In genomic region chr12:116585001-116585400, GRCm38 (mm10) we compare ENCODE assay signal across 7 mouse cellular contexts.
DNase-seq lines count a peak whose midpoint lies in the region; ATAC-seq and TF ChIP-seq lines count a peak whose summit lies in the region.

No protein-coding gene starts in this region.

- no peak for TF ChIP-seq POLR2A in limb, embryonic 14.5 days (IDR thresholded peaks at IDR 0.05; ENCODE audit: borderline replicate concordance, extremely low read depth, insufficient read depth, insufficient read length)

- WGBS in limb, embryonic 14.5 days, result 15% methylated on average over 5 of the region's 5 CpGs
- WGBS in heart, embryonic 12.5 days, result 9% methylated on average over 5 of the region's 5 CpGs

- H3K9ac ChIP-seq in limb, embryonic 14.5 days (ENCODE audit: low read depth, low read length, severe bottlenecking), result no peak overlapping the region
- no peak overlapping the region for H3K9ac ChIP-seq in heart, embryonic 12.5 days

- no peaks in the 10 kb centered on the region for H3K4me1 ChIP-seq in limb, embryonic 14.5 days (ENCODE audit: control insufficient read depth, insufficient read depth, low read length)
- peaks cover 18% of the 10 kb centered on the region; the same call in 1 of the 2 replicates for H3K4me1 ChIP-seq in heart, embryonic 12.5 days (replicated peaks)

- intact Hi-C loops in left cerebral cortex, adult 2 months (cut with DNase I), result no loop called here
- intact Hi-C loops in left cerebral cortex, postnatal 4 days (cut with DNase I), result no loop called here

- H3K4me3 ChIP-seq in left cerebral cortex, adult 2 months, result no peak overlapping the region
- no peak overlapping the region for H3K4me3 ChIP-seq in limb, embryonic 14.5 days (replicated peaks; ENCODE audit: low read length)
- no peak overlapping the region for H3K4me3 ChIP-seq in heart, embryonic 12.5 days

- no peak for TF ChIP-seq CTCF in left cerebral cortex, adult 2 months (IDR thresholded peaks at IDR 0.05)

- H3K36me3 ChIP-seq in limb, embryonic 14.5 days (ENCODE audit: control insufficient read depth, insufficient read depth, low read length), result no peaks in the 10 kb centered on the region
- H3K36me3 ChIP-seq in heart, embryonic 12.5 days, result no peaks in the 10 kb centered on the region

- DNase-seq in left cerebral cortex, adult 2 months (ENCODE audit: extremely low spot score in 1 of 2, low spot score in 2 of 2), result peak; percentile 56 to 58
- DNase-seq in left cerebral cortex, postnatal 4 days, result no peak
- peak; percentile 22 for DNase-seq in adrenal gland, postnatal 25 days
- DNase-seq in limb, embryonic 14.5 days (ENCODE audit: low spot score), result peak; percentile 37
- DNase-seq in right cerebral cortex, postnatal 36 days (ENCODE audit: low spot score in 2 of 2), result peak; percentile 48 to 70
- no peak for DNase-seq in spleen, postnatal 4 days (ENCODE audit: low spot score in 2 of 2)

- peak; percentile 50; the same call in 1 of the 2 replicates for ATAC-seq in limb, embryonic 14.5 days (ENCODE audit: low FRiP score, low read depth)
- ATAC-seq in heart, embryonic 12.5 days (ENCODE audit: insufficient number of reproducible peaks, low FRiP score), result no peak

- no peaks in the 10 kb centered on the region for H3K27me3 ChIP-seq in limb, embryonic 14.5 days (ENCODE audit: control insufficient read depth, insufficient read depth, low read length)
- H3K27me3 ChIP-seq in heart, embryonic 12.5 days (replicated peaks), result no peaks in the 10 kb centered on the region

- peak overlapping the region; percentile 72 for H3K27ac ChIP-seq in left cerebral cortex, adult 2 months
- no peak overlapping the region for H3K27ac ChIP-seq in limb, embryonic 14.5 days (replicated peaks; ENCODE audit: low read depth, low read length)
- H3K27ac ChIP-seq in heart, embryonic 12.5 days (ENCODE audit: poor library complexity, severe bottlenecking), result no peak overlapping the region

- H3K9me3 ChIP-seq in limb, embryonic 14.5 days (ENCODE audit: control insufficient read depth, low read length), result no peaks in the 10 kb centered on the region
- H3K9me3 ChIP-seq in heart, embryonic 12.5 days (replicated peaks), result no peaks in the 10 kb centered on the region

- no peak overlapping the region for H3K4me2 ChIP-seq in limb, embryonic 14.5 days (replicated peaks; ENCODE audit: low read depth, low read length, severe bottlenecking)
- no peak overlapping the region for H3K4me2 ChIP-seq in heart, embryonic 12.5 days

Comparison
In these comparisons a context has a peak if more than half of its experiments do, and no peak if none do; other contexts are left out.
1. DNase-seq: peak in left cerebral cortex, adult 2 months (2 of 2), adrenal gland, postnatal 25 days (single experiment), limb, embryonic 14.5 days (single experiment) and right cerebral cortex, postnatal 36 days (2 of 2); none in left cerebral cortex, postnatal 4 days (single experiment) and spleen, postnatal 4 days (0 of 2).